Mouse (Mus musculus) liver, embryonic 14.5 days (tissue): ENCODE measurements at regions not wholly inside any gene's neighbourhood (a gene's known extent, or its start where the extent isn't known, plus 50 kb on each side); places are given as distances from the start of the nearest gene placed in this dataset.

Experiments
- CTCF ChIP-seq: IDR thresholded peaks from 2 replicates; pipeline ENCODE4 v1.5.1; 2016; ENCODE audit warnings: antibody characterized with exemption, low read depth, control low read depth
- EP300 ChIP-seq: IDR thresholded peaks from 2 replicates; pipeline ENCODE4 v1.6.1; 2016; ENCODE audit warnings: antibody characterized with exemption, low read depth

DNA sequence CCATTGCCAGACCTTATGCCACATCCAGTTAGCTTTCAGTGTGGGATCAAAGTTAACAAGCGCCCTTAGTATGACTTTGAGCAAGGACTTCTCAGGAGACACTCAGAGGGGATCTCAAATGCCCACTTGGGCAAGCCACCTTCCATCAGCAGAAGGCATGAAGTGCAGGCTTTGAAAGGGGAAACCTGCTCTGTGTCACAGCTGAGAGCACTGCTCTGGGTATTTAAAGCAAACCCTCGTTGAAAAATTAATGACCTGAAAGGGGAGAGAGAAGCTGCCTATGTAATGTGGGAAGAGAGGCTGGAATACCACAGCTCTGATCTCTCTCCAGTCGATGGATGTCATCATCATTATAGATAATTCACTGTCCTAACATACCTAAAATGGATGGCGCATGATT is 165.1 kb upstream of the Pappa start:
- TF ChIP-seq CTCF (no peak), EP300 (no peak)
